Mouse (Mus musculus): ENCODE results near the gene Cntnap3. TPM values are rescaled to one million over a fixed set of nuclear protein-coding genes. Genes with fewer than 3 reads are reported as not detected.

The Cntnap3 gene
- polyA plus RNA-seq, 1 experiment from 2014 or later = 0.07 TPM

Other genes starting within 250 kb of the Cntnap3 start
- gene Spata31, start 13.5 kb upstream of the Cntnap3 start, polyA plus RNA-seq (2014; fragmentation: Nextera tagmentation; extraction: Ambion mirVana) = not detected in 2 replicates
- not detected in 2 replicates for gene Spata31d1c, start 129.1 kb upstream of the Cntnap3 start, polyA plus RNA-seq (2014; fragmentation: Nextera tagmentation; extraction: Ambion mirVana)
- gene Prss47, start 148.8 kb upstream of the Cntnap3 start, polyA plus RNA-seq (2014; fragmentation: Nextera tagmentation; extraction: Ambion mirVana) = not detected in 2 replicates
- gene Mfsd14b, start 209.0 kb upstream of the Cntnap3 start, polyA plus RNA-seq (2014; fragmentation: Nextera tagmentation; extraction: Ambion mirVana) = 37.9 and 50.3 TPM in 2 replicates
- gene Olfr465-ps1, start 234.1 kb upstream of the Cntnap3 start, polyA plus RNA-seq (2014; fragmentation: Nextera tagmentation; extraction: Ambion mirVana) = not detected in 2 replicates
- gene Olfr466, start 246.3 kb upstream of the Cntnap3 start, polyA plus RNA-seq (2014; fragmentation: Nextera tagmentation; extraction: Ambion mirVana) = not detected in 2 replicates